Mouse (Mus musculus): ENCODE measurements around the gene Cdc37l1. TPM values are rescaled to one million over a fixed set of nuclear protein-coding genes. Genes with fewer than 3 reads are reported as not detected.
A peak's percentile ranks its signal among the peaks of the same experiment; 100 is the strongest.

The Cdc37l1 gene
- total RNA-seq (2014; fragmentation: Nextera tagmentation) (41.0 and 49.6 TPM in 2 replicates), total RNA-seq (2017) (31.4 and 37.7 TPM in 2 replicates)

DNA sequence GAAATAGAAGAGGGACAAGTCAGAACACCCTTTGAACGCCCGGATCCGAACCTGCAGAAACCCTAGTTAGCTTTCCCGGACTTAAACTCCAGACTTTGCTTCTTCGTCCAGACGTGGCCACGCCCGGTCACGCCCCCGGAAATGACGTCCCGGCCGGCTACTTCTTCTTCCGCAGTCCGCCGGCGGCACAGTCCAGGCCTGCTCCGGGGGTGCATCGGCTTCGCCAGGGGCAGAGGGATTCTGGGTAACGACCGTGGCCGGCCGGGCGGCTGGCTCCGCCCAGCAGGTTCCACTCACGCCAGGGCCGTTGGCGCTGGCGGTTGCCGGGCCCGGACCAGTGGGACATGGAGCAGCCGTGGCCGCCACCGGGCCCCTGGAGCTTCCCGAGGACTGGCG, at the start of gene Cdc37l1:
TSS of gene Cdc37l1 (plus strand) at position 159 of the 396 bp plus-strand sequence.
- peak; percentile 96 for ATAC-seq (replicated peaks; ENCODE audit: poor library complexity, severe bottlenecking)

DNA sequence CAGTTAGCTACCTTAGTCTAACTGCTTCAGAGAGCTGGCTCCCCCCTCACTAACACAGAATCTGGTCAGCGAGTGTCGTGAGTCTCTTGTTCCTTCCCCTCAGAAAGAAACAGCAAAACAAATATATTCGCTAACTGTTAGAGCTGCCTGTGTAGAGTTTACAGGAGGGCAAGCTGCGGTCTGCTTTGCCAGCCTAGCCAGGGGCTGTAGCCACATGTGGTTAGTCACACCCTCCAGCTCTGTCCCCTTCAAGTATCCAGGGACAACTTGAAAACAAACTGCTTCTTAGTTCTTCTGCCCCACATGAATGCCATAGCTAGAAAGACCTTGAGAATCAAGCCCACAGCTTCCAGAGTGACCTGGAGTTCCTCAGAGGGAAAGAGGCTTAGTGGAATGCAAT, 48.9 kb upstream of the Cdc37l1 start:
- no peak for ATAC-seq (replicated peaks; ENCODE audit: poor library complexity, severe bottlenecking)

DNA sequence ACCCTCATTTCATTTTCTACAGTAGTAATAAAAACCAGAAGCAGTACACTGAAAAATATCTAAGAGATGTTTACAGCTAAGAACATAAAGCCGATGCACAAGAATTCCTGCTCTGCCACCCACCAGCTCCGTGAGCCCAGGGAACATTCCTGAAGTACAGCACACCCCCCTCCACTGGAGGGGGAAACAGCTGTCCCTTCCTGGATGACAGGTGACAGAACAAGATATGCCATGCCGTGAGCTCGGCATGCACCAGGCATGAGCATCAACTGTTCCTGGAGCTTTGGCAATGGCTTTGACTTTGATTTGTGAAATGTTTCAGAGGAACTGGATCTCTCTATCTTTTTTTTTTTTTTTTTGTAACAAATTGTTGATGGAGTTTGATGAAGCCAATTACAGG, 43.4 kb upstream of the Cdc37l1 start:
- no peak for ATAC-seq (replicated peaks; ENCODE audit: poor library complexity, severe bottlenecking)

DNA sequence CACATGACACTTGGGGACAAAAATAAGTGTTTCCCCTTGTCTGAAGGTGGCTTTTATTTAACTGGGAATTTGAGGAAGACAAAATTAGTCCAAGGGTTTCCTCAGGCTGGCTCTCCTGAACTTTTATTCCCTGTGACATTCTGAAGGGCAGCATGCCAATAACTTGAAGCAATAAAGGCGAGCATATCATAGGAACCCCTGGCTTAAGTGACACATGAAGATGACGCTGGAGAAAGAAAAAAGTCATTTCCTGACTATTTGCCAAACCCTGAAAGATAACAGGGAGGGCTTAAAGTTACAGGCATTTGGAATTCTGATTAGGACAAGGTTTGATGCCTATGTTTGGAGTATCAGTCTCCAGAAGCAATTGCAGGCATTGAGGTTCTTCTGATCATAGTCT, 42.8 kb upstream of the Cdc37l1 start:
- no peak for ATAC-seq (replicated peaks; ENCODE audit: poor library complexity, severe bottlenecking)

DNA sequence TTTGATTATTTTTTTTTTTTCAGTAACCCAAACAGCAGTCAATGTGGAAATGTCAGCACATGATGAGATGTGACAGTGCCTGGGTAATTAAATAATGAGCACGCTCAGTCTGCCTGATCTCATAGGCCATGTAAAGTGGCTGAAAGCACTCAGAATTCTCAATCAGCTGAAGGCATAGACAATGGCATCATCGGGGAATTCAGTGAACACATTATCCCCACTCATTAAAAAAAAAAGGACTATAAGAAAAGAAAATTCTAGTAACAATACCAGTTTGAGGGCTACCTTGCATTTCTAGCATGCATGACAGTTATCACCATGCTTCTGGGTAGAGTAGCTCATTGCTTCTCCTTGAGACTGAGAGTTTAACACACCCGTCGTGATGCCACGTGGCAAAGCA, 38.9 kb upstream of the Cdc37l1 start:
- no peak for ATAC-seq (replicated peaks; ENCODE audit: poor library complexity, severe bottlenecking)

DNA sequence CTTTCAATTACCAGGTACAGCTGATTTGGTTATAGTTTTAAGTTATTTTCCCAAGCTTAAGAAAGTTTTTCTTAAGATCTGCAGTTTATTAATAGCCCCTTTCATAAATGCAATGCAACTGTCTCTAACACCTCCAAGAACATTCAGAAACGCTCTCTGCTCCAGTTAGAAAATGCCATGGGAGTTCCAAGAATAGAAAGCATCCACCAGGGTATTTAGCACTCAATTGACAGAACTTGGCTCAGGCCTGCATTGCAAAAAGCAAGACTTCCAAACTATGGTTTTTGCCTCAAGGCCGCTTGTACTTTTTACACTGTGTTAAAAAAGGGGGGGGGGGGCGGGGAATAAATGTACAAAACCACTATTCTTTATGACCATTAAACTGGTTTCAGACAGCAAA, 27.0 kb upstream of the Cdc37l1 start:
- no peak for ATAC-seq (replicated peaks; ENCODE audit: poor library complexity, severe bottlenecking)

DNA sequence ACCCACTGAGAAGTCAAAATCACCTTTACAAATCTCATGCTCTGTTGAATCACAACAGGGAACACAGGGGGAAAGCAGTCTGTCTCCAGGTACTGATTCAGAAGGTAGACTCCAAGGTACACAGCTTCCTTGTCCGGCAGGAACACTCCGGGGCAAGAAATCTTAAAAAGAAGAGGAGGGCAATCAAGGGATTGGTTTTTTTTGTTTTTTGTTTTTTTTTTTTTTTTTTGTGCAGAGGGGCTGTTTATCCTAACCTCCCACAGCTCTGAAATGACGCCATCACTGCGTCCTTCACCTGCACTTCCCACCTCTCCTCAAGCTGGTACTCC, 26.7 kb upstream of the Cdc37l1 start:
- no peak for ATAC-seq (replicated peaks; ENCODE audit: poor library complexity, severe bottlenecking)

DNA sequence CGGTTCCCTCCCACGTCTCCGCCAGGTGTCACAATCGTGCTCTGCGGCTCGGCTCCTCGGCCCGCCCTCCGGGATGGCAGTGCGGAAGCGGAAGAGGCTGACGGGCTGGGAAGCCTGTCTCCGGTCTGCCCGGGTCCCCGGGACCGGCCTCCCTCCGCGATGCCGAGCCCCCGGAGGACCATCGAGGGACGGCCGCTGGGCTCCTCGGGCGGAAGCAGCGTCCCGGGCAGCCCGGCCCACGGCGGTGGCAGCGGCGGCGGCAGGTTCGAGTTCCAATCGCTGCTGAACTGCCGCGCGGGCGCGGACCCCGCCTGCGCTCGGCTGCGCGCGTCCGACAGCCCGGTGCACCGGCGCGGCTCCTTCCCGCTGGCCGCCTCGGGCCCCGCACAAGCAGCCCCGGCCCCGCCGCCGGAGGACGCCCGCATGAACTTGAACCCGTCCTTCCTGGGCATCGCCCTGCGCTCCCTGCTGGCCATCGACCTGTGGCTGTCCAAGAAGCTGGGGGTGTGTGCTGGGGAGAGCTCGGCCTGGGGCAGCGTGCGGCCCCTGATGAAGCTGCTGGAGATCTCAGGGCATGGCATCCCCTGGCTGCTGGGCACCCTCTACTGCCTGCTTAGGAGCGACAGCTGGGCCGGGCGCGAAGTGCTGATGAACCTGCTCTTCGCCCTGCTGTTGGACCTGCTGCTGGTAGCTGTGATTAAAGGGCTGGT, 26.2 kb upstream of the Cdc37l1 start, which contains the start of gene Plpp6:
TSS of gene Plpp6 (plus strand) at position 112 of the 710 bp plus-strand sequence.
- ATAC-seq (replicated peaks; ENCODE audit: poor library complexity, severe bottlenecking): peak; percentile 85

DNA sequence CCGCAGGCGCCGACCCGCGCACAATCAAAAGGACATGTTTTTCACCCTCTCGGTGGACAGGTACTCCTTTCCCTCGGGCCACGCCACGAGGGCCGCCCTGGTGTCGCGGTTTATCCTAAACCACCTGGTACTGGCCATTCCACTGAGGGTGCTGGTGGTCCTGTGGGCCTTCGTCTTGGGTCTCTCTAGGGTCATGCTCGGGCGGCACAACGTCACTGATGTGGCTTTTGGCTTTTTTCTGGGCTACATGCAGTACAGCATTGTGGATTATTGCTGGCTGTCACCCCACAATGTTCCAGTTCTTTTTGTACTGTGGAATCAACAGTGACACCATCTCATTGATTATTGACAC, 25.6 kb upstream of the Cdc37l1 start:
- ATAC-seq (replicated peaks; ENCODE audit: poor library complexity, severe bottlenecking): no peak

DNA sequence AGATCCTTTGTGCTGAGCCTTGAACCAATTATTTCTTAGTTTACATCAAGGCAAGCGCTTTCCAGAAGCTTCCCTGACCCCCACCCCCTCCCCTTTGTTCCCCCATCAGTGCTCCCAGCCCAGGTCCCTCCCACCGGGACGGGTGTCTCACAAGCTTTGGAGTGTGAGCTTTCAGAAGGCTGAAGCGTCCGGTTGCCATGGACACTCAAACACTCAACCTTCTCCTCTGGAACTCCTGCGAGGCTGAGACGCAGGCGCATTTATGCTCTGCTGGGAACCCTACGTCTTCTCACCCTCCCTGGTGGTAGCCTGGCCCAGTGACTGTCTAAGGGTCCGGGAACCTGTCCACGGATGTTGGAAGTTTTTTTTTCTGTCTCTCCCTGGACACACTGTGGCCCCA, 22.5 kb upstream of the Cdc37l1 start, which contains the start of gene 4430402I18Rik:
TSS of gene 4430402I18Rik (minus strand) at position 149 of the 400 bp plus-strand sequence.
- ATAC-seq (replicated peaks; ENCODE audit: poor library complexity, severe bottlenecking): no peak

DNA sequence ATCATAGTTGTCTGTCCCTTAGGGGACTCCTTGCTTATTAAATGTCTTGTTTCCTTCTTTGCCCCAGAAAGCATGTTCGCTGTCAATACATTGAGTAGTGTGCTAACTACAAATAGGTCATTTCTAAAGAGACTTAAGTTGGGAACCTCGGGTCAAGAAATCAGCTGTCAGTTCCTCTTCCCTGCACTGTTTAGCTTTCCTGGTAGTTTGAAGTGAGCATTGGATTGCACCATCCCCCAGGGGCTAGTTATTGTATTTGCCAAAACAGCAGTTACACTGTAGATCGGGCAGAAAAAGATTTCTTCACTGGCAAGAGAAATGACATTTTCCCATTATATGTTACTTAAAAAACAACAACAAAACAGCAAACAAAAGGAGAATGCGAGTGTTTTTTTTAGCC, 22.0 kb upstream of the Cdc37l1 start:
- ATAC-seq (replicated peaks; ENCODE audit: poor library complexity, severe bottlenecking): peak; percentile 38; the same call in 1 of the 2 replicates

DNA sequence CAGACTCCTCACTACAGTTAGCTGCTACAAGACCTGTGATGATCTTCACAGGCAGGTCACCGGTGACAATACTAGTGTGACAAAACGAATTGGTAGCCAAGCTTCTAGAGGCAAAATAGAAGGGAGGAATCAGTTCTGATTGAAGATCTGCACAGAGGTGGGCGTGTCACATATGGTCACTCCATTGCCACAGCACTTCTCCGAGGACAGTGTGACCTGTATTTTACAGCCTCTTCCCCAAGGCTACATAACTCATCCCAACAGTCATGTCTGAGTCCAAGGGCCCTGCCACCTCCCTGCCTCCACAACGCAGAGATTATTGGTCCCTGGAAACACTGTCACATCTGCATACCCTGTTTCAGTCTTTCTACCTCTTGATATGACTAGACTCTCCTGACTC, 20.9 kb upstream of the Cdc37l1 start:
- ATAC-seq (replicated peaks; ENCODE audit: poor library complexity, severe bottlenecking): no peak

DNA sequence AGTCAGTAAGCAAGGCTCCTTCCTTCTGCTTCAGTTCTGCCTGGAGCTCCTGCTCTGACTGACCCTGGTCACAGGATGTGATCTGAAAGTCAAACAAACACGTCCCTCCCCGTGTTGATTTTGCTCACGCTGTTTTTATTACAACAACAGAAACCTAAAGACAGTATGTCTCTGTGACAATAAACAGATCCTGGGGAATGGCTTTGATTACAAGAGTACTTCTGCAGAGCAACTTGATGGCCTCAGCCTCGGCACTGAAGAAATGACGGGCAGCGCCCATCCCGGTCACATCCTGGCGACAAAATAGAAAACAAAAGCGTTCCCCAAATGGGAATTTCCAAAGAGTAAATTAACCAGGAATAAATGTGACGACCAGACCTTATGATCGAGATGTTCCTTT, 19.9 kb upstream of the Cdc37l1 start:
- no peak for ATAC-seq (replicated peaks; ENCODE audit: poor library complexity, severe bottlenecking)

DNA sequence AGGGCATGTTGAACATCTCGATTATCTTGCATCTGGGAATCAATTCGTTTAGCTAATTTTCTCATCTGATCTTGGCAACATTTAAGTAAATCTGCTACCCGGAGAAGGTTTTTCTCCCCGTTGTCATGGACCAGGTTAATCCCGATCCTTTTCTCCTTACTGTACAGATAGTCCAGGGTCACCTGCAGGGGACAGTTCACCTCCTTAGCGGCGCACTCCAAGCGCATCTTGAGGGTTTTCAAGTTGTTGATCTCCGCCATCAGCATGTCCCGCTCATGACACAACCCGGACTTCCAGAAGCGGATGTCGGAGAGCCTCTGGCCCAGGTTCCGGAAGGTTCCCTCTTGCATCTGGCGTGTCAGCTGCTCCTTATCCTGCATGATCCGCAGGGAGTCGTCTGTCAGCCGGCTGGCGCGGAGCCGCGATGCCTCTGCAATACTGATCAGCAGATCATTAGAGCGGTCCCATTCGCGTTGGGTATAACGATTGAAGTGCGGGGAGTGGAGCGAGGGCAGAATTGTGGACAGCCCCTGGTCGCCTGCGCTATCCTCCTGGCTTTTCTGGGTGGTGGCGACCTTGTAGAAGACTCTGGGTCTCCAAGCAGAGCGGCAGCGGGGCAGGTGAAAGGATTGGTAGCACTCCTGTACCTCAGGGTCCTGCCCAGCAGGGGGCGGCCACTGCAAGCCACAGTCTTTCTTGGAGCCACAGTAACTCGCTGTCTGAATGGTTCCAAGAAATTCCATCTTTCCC, 15.1 kb upstream of the Cdc37l1 start:
- peak; percentile 95 for ATAC-seq (replicated peaks; ENCODE audit: poor library complexity, severe bottlenecking)

DNA sequence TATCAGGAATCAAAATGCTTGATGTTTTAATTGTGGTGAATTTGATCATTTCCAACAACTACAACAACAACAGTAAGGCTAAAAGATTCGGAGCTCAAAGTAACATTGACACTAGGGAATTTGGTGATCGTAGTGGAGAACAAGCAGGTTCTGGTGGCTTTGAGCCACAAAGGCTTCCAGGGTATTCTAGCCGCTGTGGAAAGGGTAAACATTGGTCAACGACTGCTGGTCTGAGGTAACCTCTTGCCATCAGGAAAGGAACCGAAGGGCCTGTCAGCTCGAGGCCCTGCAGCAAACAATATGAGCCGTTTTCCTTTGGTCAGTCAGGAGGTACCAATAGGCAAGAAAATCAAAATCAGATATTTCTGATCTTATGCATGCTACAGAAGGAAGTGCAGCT, 7.5 kb upstream of the Cdc37l1 start:
- no peak for ATAC-seq (replicated peaks; ENCODE audit: poor library complexity, severe bottlenecking)

DNA sequence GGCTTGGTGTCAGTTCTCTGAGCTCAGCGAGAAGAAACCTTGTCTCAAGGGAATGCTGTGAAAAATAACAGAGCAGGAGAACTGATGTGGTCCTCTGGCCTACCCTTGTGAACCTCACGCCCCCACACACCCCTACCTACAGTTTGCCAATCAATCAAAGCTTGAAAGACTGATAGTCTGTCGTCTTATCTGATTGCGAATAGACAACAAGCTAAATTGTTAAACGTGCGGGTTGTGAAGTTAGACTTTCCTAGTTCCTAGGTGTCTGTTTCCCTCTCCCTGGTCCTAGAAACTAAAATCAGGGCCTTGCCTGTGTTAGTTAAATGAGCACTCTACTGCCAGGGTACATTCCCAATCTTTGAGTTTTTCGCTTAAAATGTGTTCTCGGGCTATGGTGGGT, 637 bp upstream of the Cdc37l1 start:
- ATAC-seq (replicated peaks; ENCODE audit: poor library complexity, severe bottlenecking): no peak

DNA sequence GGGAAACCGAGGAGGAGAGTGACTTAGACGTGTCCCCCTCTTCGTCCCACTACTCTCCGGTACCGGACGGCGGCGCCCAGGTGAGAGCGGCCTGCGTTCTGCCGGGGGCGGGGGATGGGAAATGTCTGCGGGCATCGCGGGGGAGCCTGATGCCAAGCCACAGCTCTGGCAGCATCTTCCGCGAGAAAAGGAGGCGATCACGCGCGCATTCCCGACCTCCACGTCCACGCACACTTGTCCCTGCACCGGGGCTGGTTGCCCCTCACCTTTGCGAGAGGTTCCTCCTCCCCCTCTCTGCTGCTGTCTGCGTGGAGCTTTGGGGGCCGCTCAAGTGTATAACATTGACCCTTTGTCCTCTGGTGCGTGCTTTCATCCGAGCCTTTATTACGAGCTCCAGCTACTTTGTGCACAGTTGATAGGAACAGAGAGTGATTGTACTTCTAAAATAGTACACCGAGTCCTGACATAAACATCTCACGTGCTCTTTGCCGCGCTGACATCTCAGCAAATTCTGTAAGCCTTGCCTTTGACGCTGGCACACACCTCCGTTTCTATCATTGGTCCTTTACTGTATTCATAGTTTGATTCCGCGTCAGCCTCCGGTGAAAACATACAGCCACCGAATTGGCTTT, 554 bp downstream of the Cdc37l1 start:
- ATAC-seq (replicated peaks; ENCODE audit: poor library complexity, severe bottlenecking): peak; percentile 7

DNA sequence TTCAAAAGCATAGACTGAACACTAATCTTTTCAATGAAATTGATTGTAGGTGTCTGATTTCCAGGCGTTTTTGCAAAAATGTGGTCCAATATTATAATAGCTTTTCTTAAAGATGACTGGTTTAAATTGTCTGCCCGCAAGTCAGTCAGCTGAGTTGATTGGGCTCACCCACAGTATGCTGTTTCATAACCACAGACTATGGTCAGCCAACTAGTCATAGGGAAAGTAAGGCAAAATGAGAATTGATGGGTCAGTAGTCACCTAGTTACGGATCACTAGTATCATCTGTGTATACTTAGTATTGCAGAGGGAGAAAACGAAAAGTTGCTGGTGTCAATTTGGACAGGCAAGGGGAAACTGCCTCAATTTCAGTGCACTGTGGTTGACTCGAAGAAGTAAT, 1.2 kb downstream of the Cdc37l1 start:
- ATAC-seq (replicated peaks; ENCODE audit: poor library complexity, severe bottlenecking): no peak

DNA sequence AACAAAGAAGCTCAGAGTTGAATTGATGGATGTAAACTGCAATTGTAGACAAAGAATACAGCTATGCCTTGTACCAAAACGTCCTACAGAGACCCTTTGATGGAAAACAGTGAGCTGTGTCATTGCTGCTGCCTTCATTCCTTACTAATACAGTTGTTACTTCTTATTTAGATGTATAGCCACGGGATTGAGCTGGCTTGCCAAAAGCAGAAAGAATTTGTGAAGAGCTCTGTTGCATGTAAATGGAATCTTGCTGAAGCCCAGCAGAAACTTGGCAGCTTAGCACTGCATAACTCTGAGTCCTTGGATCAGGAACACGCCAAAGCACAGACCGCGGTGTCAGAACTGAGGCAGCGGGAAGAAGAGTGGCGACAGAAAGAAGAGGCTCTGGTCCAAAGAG, 4.7 kb downstream of the Cdc37l1 start:
- no peak for ATAC-seq (replicated peaks; ENCODE audit: poor library complexity, severe bottlenecking)

DNA sequence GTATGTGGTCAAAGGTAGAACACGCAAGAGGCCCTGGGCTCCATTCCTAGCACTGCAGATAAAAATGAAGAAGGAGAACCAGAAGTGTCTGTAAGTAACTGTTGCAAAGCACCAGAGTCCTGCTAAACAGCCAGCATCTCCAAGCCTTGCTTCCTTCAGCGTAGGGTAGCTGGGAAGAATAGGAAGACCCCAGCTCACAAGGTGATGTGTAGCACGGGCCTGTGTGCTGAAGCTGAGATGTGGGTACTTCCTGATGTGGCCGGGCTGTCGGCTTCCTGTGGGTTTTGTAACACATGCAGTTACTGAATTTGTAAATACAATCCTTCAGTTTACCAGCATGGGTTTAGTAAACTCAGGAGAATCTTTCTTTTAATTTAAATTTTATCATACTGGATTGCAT, 5.2 kb downstream of the Cdc37l1 start:
- ATAC-seq (replicated peaks; ENCODE audit: poor library complexity, severe bottlenecking): 0 out of 2 replicates have a peak, but pooled peaks have one; percentile 34

DNA sequence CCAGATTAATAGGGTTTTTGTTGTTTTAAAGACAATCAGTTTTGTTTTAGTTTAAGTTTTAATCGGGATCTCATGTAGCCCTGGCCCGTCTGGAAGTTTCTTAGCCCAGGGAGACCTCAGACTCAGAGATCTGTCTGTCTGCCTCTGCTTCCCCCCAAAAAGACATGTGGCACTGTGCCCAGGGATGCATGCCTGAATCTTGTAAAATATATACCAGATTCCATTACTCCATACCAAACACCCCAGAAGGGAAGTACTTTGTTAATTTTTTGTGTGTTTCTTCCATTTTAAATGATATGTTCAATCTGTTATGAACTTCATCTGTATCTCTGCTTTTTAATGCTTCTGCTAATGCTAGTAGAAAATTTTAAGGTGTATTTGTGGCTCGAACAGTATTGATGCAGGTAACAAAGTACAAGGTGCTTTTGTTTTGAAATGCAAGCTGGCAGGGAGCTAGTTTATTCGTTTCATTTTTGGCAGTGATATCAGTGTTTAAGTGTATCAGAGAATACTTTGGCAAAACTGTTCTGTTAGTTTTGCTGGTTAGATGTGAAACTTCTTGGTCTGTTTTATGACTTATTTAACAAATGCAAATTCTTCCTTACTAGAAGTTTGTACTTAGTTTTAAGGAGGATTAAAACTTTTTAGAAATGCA, 8.0 kb downstream of the Cdc37l1 start:
- no peak for ATAC-seq (replicated peaks; ENCODE audit: poor library complexity, severe bottlenecking)
